Mouse (Mus musculus): ENCODE measurements around the gene B3gnt9. TPM values are rescaled to one million over a fixed set of nuclear protein-coding genes. Genes with fewer than 3 reads are reported as not detected.
"Not testable (repeated sequence)": the region's sequence is repeated elsewhere in the genome, so short reads cannot be mapped to it uniquely, and the experiment has no call there.

The B3gnt9 gene
- polyA plus RNA-seq (2015; fragmentation: Nextera tagmentation; extraction: Ambion mirVana) = 4.9 and 5.6 TPM in 2 replicates

DNA sequence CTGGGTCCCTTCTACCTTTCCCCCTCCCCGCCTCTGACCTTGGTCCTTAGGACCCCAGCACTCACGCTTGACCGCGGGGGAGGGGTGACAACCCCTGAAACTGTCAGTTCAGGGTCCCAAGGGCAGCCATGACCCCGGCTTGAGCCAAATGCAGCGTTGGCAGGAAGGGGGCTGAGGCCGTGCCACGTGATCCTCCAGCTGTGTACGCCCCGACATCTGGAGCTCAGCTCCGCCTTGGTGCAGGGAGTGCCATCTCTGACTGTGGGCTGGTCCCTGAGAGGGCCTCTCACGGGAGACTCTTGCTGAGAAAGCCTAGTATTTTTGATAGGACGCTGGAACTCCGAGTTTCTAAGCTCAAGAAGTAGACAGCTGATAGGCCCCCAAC is at the start of gene B3gnt9:
Gene B3gnt9, minus strand, starts transcription at position 188 of the 385 bp plus-strand sequence.
- DNase-seq (ENCODE audit: low spot score) = peak; percentile 85

DNA sequence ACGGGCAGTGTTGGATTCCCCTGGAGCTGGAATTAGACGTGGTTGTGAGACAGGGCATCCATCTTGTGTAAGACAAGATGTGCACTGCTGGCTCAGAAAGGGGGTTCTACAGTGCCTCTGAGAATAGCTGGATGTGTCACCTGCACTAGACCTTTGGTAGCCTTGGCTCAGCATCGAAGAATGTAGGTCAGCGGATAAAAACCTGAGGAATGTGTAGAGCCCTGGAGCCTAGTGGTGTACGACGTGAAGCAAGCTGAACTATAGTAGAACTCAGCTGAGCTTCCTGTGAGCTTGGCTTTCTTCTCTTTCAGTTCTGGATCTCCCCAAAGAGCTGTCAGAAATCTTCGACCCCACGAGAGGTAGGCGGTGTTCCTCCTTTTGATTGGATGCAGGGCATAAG is 48.9 kb upstream of the B3gnt9 start:
- no peak for DNase-seq (ENCODE audit: low spot score)

DNA sequence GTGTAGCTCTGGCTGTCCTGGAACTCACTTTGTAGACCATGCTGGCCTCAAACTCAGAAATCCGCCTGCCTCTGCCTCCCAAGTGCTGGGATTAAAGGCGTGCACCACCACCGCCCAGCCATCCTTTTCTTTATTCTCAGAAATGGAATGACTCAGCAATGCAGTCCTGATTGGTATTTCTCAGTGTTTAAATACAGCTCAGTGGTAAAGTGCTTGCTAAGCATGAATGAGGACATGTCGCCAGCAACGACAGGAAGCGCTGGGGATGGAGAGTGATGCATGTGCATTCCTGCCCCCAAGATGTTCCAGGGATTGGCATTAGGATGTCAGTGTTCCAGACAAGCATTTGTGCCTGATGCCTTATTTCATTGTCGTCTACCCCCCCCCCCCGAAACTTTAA is 48.4 kb upstream of the B3gnt9 start:
- no peak for DNase-seq (ENCODE audit: low spot score)

DNA sequence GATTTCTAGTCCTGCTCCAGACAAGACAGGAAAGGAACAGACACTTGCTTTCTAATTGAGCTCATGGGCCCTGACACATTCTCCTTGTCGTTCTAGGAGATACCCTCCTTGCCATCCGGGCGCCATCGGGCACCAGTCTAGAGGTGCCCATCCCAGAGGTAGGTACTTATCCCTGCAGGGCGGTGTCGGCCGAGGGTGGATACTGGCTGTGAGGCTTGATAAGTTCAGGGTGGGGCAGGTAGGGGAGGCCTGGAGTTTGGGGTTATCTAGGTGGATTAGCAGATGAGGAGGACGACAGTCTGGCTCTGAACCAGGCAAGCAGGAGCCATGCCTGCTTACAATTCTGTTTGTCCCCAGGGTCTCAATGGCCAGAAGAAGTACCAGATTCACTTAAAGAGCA is 45.0 kb upstream of the B3gnt9 start:
- DNase-seq (ENCODE audit: low spot score) = no peak

DNA sequence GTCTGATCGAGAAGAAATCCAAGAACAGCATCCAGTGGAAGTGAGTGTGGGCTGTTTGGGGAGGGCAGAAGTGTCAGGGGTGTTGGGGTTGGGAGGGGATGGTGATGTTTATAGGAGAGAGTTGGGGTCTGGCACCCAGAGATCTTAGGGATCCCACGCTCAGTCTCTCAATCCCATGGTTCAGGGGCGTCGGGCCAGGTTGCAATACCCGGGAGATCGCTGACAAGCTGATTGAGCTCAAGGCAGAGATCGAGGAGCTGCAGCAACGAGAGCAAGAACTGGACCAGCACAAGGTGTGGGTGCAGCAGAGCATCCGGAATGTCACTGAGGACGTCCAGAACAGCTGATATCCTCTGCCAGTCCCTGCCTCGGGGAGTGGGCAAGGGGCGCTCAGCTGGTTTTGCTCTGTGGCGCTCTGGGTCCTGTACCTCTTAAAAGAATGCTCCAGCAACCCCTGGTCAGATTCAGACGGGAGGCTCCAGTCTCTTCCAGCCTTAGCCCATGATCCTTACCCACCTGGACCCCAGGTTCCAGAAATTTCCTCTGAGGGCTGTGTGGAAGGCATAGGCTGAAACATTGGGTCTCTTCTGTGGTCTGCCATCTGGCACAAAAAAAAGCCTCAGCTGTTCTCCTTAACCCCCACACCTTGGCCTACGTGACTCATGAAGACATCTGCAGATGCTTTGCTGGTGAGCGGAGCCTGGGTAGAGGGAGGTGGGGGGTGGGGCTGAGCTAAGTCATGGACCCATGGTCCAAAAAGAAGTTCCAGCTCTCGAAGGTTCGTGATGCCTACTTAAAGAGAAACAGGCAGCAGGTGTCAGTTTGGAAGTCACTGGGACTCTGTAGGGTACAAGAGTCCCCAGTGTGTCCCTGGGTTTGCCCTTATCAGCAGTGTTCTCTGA is 43.6 kb upstream of the B3gnt9 start:
- DNase-seq (ENCODE audit: low spot score) = peak; percentile 72

DNA sequence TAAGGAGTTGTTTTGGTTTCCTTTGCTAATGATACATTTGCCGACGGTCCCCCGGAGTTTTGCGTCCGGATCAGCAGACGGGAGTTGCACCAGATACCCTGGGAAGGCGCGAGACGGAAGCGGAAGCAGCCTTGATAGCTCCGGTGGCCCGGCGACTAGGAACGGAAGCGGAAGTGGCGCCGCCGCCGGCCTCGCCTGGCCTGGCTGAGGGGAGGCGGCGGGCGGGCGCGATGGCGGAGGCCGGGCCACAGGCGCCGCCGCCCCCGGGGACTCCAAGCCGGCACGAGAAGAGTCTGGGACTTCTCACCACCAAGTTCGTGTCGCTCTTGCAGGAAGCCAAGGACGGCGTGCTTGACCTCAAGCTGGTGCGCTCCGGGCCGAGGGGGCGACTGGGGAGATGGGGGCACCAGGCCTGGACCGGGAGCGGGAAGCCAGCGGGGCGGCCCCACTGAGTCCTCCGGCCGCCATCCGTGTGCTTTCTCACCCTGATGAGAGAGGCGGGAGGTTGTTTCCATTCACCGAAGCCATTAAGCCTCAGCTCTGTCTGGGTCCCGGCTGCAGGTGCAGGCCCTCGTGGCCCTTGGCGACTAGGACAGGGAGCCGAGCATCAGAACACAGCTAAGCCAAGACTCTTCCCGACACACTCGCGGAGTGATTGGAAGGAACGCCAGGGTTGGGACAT is 42.7 kb upstream of the B3gnt9 start, which contains the start of gene E2f4:
Gene E2f4, plus strand, starts transcription at position 153 of the 682 bp plus-strand sequence.
- DNase-seq (ENCODE audit: low spot score) = peak; percentile 91

DNA sequence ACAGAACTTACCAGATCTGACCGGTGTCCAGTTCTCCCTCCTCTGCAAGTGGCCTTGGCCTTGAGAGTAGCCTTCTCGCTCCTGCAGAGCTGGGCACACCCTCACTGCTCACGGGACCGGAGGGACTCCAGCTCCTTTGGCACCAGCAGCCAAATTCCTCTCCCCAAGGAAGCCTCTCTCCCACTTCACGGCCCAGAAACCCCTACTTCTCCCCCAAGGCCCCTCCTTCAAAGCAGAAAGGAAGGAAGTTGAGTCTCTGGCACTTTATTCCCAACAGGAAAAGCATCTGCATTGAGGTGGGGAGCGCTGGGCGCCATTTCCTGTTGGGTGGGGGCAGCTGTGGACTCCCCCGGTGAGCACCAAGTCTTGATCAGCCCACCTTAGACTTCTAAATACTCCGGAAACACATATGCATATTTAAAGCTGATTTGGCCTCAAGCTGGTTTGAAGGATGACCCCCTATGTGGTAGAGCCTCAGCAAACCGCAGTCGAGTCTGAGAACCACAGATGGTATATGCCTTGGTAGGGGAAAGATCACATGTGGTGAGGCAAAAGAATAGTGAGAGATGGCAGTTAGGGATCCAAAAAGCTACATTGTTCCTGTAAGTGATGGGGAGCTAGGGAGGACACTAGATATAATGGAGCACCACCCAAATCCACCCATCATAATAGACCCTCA is 41.1 kb upstream of the B3gnt9 start, which contains the start of gene Exoc3l:
Gene Exoc3l, minus strand, starts transcription at position 207 of the 679 bp plus-strand sequence.
- DNase-seq (ENCODE audit: low spot score) = peak; percentile 37

DNA sequence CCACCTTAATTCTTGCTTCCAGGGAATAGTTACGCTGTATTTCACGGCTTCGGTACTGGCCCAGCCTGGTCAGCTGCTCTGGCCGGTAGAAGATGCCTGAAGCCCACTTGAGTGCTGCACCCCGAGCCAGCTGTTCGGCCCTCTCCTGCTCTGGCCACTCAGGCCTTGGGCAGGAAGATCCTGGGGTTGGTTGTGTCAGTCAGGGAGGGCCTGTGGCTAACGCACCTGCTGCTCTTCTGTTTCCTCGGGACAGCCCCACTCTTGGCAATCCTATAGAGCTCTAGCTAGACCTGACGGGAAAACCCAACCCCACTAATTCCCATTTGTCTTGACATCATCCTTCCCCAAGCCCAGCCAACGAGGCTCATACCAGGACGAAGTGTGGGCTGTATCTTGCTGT is 40.3 kb upstream of the B3gnt9 start:
- DNase-seq (ENCODE audit: low spot score) = no peak

DNA sequence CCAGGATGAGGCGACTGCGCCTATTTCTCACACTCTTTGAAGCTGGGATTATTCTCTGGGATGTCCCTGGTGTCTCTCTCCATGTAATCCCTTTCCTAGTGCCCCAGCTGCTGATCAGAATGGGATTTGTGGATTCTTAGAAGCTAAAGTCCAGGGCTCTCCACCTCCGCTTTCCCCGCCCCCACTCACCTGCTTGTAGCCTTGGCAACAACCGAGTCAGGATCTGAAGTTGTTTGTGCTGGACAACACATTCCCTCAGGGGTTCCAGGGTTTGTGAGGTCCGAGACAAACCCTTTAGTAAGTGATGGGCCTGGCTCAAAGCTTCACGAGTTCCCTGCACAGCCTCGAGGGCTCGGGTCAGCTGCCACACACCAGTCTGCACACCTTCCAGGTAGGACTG is 39.8 kb upstream of the B3gnt9 start:
- no peak for DNase-seq (ENCODE audit: low spot score)

DNA sequence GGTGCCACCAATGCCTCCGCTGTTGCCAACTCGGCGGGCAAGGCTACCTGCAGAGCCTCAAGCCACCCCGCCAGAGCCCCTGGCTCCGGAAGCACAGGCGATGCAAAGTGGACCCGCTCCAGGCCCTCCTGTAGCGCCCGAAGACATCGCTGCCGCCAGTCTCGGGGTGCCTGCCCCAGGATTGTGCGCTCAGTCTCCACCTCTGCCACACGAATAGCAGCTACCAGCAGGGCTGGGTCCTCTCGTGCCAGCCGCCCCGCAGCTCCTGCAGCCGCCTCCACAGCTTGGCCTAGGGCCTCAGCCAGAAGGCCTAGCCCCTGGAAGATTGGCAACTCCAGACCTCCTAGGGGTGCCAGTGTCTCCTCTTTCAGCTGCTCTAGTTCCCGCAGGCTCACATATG is 38.5 kb upstream of the B3gnt9 start:
- DNase-seq (ENCODE audit: low spot score) = no peak

DNA sequence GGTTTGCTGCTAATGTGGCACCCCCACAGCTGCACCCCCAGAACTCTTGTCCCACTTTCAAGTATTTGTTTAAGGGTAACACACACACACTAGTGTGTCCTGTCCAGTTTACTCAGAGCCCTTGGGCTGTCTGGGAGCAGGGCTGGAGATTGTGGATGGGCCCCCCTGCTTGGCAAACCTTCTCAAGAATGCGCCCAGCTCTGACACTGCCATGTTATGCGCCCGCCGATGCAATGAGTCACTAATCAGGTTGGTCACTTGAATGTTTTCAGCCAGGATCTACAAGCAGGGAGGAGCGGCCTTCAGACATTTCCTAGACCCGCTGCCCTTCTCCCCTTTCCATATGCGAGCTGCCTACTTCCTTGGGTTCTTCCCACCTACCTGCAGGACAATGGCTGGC is 37.5 kb upstream of the B3gnt9 start:
- DNase-seq (ENCODE audit: low spot score) = no peak

DNA sequence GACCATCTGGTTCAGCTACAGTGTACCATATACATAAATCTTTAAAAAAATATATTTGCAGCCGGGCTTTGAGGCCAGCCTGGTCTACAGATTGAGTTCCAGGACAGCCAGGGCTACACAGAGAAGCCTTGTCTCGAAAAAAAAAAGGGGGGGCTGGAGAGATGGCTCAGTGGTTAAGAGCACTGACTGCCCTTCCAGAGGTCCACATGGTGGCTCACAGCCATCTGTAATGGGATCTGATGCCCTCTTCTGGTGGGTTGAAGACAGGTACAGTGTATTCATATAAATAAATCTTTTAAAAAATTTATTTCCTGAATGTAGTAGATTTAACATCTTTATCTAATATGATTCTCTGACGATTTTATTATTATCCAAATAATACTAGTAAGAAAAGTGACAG is 36.8 kb upstream of the B3gnt9 start:
- DNase-seq (ENCODE audit: low spot score) = not testable (repeated sequence)

DNA sequence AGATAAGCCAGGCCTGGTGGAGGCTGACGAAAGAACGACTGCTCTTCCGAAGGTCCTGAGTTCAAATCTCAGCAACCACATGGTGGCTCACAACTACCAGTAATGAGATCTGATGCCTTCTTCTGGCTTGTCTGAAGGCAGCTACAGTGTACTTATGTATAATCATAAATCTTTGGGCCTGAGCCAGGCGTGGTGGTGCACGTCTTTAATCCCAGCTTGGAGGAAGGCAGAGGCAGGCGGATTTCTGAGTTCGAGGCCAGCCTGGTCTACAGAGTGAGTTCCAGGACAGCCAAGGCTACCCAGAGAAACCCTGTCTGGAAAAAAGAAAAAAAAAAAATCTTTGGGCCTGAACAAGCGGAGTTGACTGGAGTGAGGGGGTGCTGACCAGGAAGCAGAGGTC is 36.4 kb upstream of the B3gnt9 start:
- not testable (repeated sequence) for DNase-seq (ENCODE audit: low spot score)

DNA sequence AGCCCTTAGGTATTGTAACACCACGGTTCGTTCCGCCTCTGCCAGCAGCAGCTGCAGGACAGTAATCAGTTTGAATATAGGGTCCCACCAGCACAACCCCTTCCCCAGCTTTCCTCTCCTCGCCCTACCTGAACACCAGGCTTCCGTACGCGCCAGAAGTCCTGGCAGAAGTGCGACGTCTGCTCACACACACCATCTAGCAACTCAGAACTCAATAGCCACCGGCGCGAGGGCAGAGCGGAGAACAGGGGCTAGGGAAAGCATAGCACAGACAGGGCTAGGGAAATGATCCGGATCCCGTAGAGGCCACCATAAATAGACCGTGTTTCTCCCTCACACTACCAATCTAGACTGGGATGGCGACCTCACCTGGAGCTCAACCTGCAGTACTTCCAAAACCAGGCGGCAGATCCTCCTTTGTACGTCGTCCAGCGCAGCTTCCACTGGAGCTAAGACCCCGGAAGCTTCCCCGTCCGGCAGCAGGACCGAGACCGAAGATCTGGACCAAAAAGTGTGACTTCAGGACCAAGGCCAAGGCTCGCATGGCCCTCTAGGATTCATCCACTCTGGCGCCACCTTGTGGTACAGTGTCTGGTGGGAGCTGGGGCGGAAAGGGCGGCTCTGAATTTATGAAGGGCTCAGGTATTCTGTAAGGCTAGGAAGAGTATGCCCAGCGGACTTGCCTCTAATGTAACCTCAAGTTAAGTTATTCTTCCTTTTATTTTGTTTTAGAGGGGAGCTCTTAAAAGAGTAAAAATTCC is 35.8 kb upstream of the B3gnt9 start:
- peak; percentile 89 for DNase-seq (ENCODE audit: low spot score)

DNA sequence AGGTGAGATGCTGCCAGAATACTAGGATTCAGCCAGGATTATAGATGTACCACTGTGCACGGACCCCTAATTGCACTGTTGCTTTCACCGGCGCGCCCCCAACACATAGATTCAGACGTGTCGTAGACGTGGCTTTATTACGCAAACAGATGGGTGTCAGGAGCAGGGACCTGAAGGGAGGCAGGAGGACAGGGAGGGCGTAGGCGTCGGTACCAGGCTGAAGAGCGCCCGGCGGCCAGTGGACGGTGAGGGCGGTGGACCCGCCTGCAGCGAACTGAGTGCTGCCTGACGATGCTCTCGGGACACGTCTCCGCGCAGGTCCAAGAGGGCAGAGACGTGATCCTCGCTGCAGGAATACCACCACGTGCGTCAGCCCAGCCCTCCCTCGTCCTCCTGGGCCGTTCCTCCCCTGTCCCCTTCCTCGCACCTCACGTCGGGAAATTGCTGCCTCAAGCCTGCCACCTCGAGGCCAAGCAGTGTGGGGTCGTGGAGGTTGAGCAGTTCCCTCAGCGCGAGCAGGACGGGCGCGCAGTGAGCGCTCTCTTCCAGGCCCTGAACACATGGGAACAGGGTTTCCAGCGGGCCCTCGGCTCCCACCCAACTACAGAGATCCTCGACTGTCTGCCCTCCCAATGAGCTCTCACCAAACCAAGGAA is 35.0 kb upstream of the B3gnt9 start, which contains the start of gene 4931428F04Rik:
Gene 4931428F04Rik, minus strand, starts transcription at position 60 of the 656 bp plus-strand sequence.
- DNase-seq (ENCODE audit: low spot score) = peak; percentile 62

DNA sequence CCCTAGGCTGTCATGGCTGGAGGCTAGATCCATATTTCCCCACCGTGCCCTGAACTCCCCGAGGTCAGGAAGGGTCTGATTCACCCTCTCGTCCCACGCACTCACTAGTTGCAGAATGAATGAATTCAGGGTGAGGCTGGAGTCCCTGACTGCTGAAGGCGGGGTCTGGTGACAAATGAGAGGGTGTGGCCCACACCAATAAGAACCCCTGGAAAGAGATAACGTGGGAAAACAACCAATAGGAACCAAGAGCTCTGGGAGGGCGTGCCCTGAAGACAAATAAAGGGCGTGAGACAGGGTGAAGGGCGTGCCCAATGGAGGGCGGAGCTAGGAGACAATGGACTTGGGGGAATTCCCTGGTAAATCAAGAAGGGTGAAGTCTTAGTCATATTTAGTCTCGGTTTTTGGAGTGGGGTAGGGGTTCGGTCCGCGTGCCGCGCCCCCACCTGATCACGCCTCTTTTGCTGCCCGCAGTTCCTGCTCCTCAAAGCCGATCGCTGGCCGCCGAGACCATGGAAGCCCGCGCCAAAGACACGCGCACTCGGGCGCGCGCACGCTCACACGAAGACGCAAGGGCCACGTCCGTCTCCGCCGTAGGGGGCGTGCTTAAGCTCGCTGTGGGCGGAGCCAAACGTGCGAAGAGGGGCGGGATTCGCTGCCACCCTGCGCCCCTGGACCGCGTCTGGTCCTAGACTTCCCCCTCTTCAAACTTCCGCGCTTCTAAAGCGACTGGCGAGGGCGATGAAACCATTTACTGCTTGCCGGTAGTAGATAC is 34.2 kb upstream of the B3gnt9 start:
- DNase-seq (ENCODE audit: low spot score) = peak; percentile 97

DNA sequence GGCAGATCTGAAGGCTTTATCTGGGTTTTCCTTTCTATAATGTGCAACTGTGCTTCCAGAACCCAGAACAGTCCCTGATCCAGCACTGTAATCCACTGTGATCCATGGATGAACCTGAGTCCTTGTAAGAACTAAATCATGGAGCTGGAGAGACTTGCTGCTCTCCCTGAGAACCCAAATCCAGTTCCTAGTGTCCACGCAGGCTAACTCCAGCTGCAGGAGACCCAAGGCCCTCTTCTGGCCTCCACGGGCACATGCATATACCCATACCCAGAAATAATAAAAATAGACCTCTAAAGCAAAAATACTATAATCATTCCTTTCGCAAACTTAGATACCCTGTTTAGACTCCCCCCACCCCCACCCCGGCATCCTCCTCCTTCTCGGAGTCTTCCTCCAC is 33.3 kb upstream of the B3gnt9 start:
- no peak for DNase-seq (ENCODE audit: low spot score)

DNA sequence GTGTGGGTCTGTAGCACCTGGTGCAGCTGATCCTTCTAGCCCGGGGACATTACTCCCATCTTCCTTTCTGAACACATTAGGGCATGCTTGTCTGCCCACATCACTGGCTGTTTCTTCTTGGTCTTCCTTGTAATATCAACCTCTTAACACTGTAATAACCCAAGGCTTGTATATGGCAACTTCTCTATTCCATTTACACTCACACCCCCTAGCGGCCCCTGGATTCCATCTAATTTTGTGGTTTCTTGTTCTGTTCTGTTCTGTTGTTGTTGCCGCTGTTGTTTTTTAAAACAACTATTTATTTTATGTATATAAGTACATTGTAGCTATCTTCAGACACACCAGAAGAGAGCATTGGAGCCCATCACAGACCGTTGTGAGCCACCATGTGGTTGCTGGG is 32.0 kb upstream of the B3gnt9 start:
- DNase-seq (ENCODE audit: low spot score) = no peak

DNA sequence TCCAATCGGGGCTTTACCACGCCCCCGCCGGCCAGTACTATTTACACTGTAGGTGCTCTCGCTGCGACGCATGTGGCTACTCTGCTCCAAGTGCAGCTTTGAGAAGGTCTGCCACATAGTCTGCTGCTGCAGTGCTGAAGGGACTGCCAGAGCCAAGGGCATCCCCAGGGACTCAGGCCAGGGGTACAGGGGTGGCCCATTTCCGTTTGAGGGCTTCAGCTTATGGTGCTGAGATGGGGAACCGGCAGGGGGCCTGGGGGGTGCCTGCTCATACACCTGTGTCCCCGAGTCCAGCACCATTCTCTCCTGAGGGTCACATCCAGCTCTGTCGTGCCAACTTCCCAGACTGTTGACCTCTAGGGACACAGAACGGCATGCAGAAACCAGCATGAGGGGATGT is 30.6 kb upstream of the B3gnt9 start:
- no peak for DNase-seq (ENCODE audit: low spot score)

DNA sequence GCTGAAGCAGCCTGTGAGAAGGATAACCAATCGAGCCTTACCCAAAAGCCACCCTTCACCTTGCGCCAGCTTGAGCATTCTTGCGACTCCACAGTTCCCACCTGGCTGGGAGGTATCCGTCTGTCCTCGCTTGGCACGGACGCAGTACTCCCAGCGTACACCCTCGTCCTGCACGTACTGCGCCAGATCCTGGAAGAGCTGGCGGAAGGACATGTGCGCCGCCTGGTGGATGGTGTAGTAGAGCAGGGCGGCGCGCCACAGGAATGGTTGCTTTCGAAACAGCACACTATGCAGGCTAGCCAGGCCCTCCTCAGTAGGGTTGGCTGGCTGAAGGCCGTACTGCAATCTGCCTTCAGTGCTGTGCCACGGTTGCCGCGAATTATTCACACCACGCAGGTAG is 28.1 kb upstream of the B3gnt9 start:
- DNase-seq (ENCODE audit: low spot score) = peak; percentile 72

All from thymus, postnatal 0 days (tissue).